Mouse (Mus musculus): Measurements from ENCODE around the gene Akr1c14. TPM values are rescaled to one million over a fixed set of nuclear protein-coding genes. Genes with fewer than 3 reads are reported as not detected.

Akr1c14 gene
- polyA plus RNA-seq, 1 experiment from 2014 or later: 0.88 TPM

DNA sequence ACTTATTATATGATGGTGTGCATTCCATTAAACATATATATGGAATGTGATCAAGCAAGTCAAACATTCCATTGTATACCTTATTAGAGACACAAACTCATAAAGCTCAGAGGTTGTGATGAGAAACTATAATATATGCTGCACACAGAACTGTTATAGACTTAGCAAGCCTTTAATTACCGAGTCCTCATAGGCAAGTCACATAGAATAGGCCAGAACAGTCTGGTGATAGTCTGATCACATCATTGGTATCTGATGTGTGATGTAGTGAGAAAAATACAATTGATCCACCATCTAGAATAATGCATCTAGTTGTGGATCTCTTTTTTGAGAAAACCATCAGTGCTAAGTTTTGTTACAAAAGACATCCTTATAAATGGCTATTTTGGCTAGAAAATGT is 82.5 kb downstream of the Akr1c14 start:
- Histone ChIP-seq H3K27me3 (replicated peaks; ENCODE audit: control insufficient read depth, insufficient read depth, low read length) (no peaks in the 10 kb centered on the region), H3K36me3 (ENCODE audit: control insufficient read depth, insufficient read depth, low read length) (no peaks in the 10 kb centered on the region), H3K4me3 (ENCODE audit: low read depth, low read length) (no peak overlapping the region), H3K9ac (ENCODE audit: low read length) (no peak overlapping the region), H3K9me3 (ENCODE audit: control insufficient read depth, low read length) (no peaks in the 10 kb centered on the region), H3K4me1 (replicated peaks; ENCODE audit: control insufficient read depth, insufficient read depth, low read length) (no peaks in the 10 kb centered on the region), H3K27ac (ENCODE audit: low read depth) (no peak overlapping the region), H3K4me2 (ENCODE audit: low read length) (no peak overlapping the region)
- 75% methylated on average over 1 of the region's 1 CpGs for WGBS
- DNase-seq (ENCODE audit: low spot score) (no peak), ATAC-seq (replicated peaks; ENCODE audit: low FRiP score, low TSS enrichment, low read depth) (no peak)

DNA sequence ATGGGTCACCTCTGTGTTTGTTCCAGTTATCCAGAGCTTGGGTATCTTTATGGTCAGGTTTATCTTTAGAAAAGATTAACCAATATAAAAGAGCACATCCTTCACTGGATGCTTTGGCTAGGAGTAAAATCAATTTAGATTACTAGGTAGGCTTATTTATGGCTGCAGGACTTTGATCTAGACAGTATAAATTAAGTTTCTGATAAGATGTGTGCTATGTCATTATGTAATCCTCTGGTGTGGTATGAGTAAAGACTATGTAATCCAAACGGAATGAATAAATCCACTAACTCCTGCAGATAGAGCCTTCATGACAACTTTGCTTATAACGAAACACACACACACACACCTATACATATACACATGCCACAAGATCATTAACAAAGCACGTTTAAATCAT is 82.9 kb downstream of the Akr1c14 start:
- WGBS: 35% methylated on average over 3 of the region's 3 CpGs
- ATAC-seq (replicated peaks; ENCODE audit: low FRiP score, low TSS enrichment, low read depth) (no peak), DNase-seq (ENCODE audit: low spot score) (no peak)

DNA sequence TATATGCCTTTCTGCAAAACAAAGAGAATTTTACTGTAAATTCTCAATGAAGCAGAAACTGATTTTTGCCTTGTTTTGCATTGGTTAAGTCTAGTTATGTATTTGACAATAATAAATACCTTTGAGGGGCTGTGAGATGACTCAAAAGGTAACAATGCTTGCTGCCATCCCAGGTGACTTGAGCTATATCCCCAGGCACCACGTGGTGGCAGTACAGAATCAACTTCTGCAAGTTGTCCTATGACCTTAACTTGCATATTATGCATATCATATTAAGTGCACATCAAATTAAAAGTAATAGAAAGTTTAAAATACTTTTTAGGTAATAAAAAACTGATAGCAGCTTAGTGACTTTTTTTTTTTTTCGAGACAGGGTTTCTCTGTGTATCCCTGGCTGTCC is 84.3 kb downstream of the Akr1c14 start:
- no peak for DNase-seq (ENCODE audit: low spot score)
- Histone ChIP-seq H3K9ac (ENCODE audit: low read length) (no peak overlapping the region), H3K9me3 (ENCODE audit: control insufficient read depth, low read length) (no peaks in the 10 kb centered on the region), H3K36me3 (ENCODE audit: control insufficient read depth, insufficient read depth, low read length) (no peaks in the 10 kb centered on the region), H3K4me2 (ENCODE audit: low read length) (no peak overlapping the region), H3K4me3 (ENCODE audit: low read depth, low read length) (no peak overlapping the region), H3K27me3 (replicated peaks; ENCODE audit: control insufficient read depth, insufficient read depth, low read length) (no peaks in the 10 kb centered on the region), H3K27ac (ENCODE audit: low read depth) (no peak overlapping the region), H3K4me1 (replicated peaks; ENCODE audit: control insufficient read depth, insufficient read depth, low read length) (no peaks in the 10 kb centered on the region)
- no peak for ATAC-seq (replicated peaks; ENCODE audit: low FRiP score, low TSS enrichment, low read depth)
- WGBS: 35% methylated on average over 2 of the region's 2 CpGs

More for the DNA sequence above, 82.9 kb downstream of the Akr1c14 start:
- H3K27me3 ChIP-seq (replicated peaks; ENCODE audit: control insufficient read depth, insufficient read depth, low read length): no peaks in the 10 kb centered on the region
- H3K4me3 ChIP-seq (ENCODE audit: low read depth, low read length): no peak overlapping the region
- H3K36me3 ChIP-seq (ENCODE audit: control insufficient read depth, insufficient read depth, low read length): no peaks in the 10 kb centered on the region
- H3K4me2 ChIP-seq (ENCODE audit: low read length): no peak overlapping the region
- no peaks in the 10 kb centered on the region for H3K9me3 ChIP-seq (ENCODE audit: control insufficient read depth, low read length)
- no peak overlapping the region for H3K9ac ChIP-seq (ENCODE audit: low read length)
- no peaks in the 10 kb centered on the region for H3K4me1 ChIP-seq (replicated peaks; ENCODE audit: control insufficient read depth, insufficient read depth, low read length)
- no peak overlapping the region for H3K27ac ChIP-seq (ENCODE audit: low read depth)

Other genes starting within 250 kb of the Akr1c14 start
- gene Calml3, start 244.7 kb upstream of the Akr1c14 start, polyA plus RNA-seq (2014; fragmentation: Nextera tagmentation; extraction: Ambion mirVana): not detected in 2 replicates
- gene Calm4, start 211.3 kb upstream of the Akr1c14 start, polyA plus RNA-seq (2014; fragmentation: Nextera tagmentation; extraction: Ambion mirVana): not detected in 2 replicates
- gene Calm5, start 194.8 kb upstream of the Akr1c14 start, polyA plus RNA-seq (2014; fragmentation: Nextera tagmentation; extraction: Ambion mirVana): not detected in 2 replicates
- gene Net1, start 130.8 kb upstream of the Akr1c14 start, polyA plus RNA-seq (2014; fragmentation: Nextera tagmentation; extraction: Ambion mirVana): 83.5 and 86.4 TPM in 2 replicates
- gene Tubal3, start 130.7 kb upstream of the Akr1c14 start, polyA plus RNA-seq (2014; fragmentation: Nextera tagmentation; extraction: Ambion mirVana): 6.7 and 9.2 TPM in 2 replicates
- gene Ucn3, start 103.7 kb upstream of the Akr1c14 start, polyA plus RNA-seq (2014; fragmentation: Nextera tagmentation; extraction: Ambion mirVana): 0.12 TPM in 1 of 2 replicates, not detected in the other
- gene Akr1c18, start 101.6 kb downstream of the Akr1c14 start, polyA plus RNA-seq (2014; fragmentation: Nextera tagmentation; extraction: Ambion mirVana): 0.35 and 0.86 TPM in 2 replicates
- 91.6 and 93.0 TPM in 2 replicates for gene Akr1c13, start 142.1 kb downstream of the Akr1c14 start, polyA plus RNA-seq (2014; fragmentation: Nextera tagmentation; extraction: Ambion mirVana)
- gene Akr1c19, start 179.7 kb downstream of the Akr1c14 start, polyA plus RNA-seq (2014; fragmentation: Nextera tagmentation; extraction: Ambion mirVana): 193 and 217 TPM in 2 replicates
- gene Akr1c12, start 230.4 kb downstream of the Akr1c14 start, polyA plus RNA-seq (2014; fragmentation: Nextera tagmentation; extraction: Ambion mirVana): 48.8 and 54.9 TPM in 2 replicates